Mouse (Mus musculus): ENCODE data around the gene Kel. TPM values are rescaled to one million over a fixed set of nuclear protein-coding genes. Genes with fewer than 3 reads are reported as not detected.

The Kel gene
- polyA plus RNA-seq, 1 experiment from 2014 or later, result 66.7 TPM

GRCm38 (mm10) chr6:41684911-41685310 lies 19.2 kb downstream of the Kel start:
- no peaks in the 10 kb centered on the region for H3K4me1 ChIP-seq (ENCODE audit: insufficient read depth)
- TF ChIP-seq EP300 (IDR thresholded peaks at IDR 0.05; ENCODE audit: low read depth) (peak; percentile 15; the same call in 1 of the 2 replicates), CTCF (IDR thresholded peaks at IDR 0.05; ENCODE audit: low read depth) (no peak)
- ATAC-seq, result peak; percentile 31; the same call in 1 of the 2 replicates

GRCm38 (mm10) chr6:41684131-41684530 lies 20.0 kb downstream of the Kel start, which contains the start of gene Llcfc1:
Gene Llcfc1, plus strand, starts transcription at chr6:41684431.
- DNase-seq (no peak), ATAC-seq (no peak)
- peaks cover 3% of the 10 kb centered on the region; the same call in 1 of the 2 replicates for H3K4me1 ChIP-seq (ENCODE audit: insufficient read depth)
- H3K27ac ChIP-seq (ENCODE audit: low read depth), result no peak within 1 kb of the TSS
- no peak within 1 kb of the TSS for H3K4me2 ChIP-seq (ENCODE audit: low read depth, low read length)
- 87% methylated on average over 2 of the region's 2 CpGs for WGBS (ENCODE audit: insufficient replicate concordance)
- TF ChIP-seq CTCF (IDR thresholded peaks at IDR 0.05; ENCODE audit: low read depth) (no peak), EP300 (IDR thresholded peaks at IDR 0.05; ENCODE audit: low read depth) (no peak)
- no peak within 1 kb of the TSS for H3K4me3 ChIP-seq (ENCODE audit: low read depth, low read length)
- H3K36me3 ChIP-seq (replicated peaks; ENCODE audit: insufficient read depth, low read length), result peaks cover 22% of the 10 kb centered on the region
- H3K9ac ChIP-seq (replicated peaks), result no peak within 1 kb of the TSS
- no peaks in the 10 kb centered on the region for H3K9me3 ChIP-seq (ENCODE audit: low read length)
- no peaks in the 10 kb centered on the region for H3K27me3 ChIP-seq (ENCODE audit: insufficient read depth, low read length)

More at GRCm38 (mm10) chr6:41684911-41685310, 19.2 kb downstream of the Kel start:
- 41% methylated on average over 5 of the region's 5 CpGs for WGBS (ENCODE audit: insufficient replicate concordance)
- H3K27ac ChIP-seq (ENCODE audit: low read depth), result no peak overlapping the region
- H3K4me3 ChIP-seq (ENCODE audit: low read depth, low read length), result no peak overlapping the region
- no peak overlapping the region for H3K4me2 ChIP-seq (ENCODE audit: low read depth, low read length)
- peaks cover 30% of the 10 kb centered on the region for H3K36me3 ChIP-seq (replicated peaks; ENCODE audit: insufficient read depth, low read length)
- H3K27me3 ChIP-seq (ENCODE audit: insufficient read depth, low read length), result no peaks in the 10 kb centered on the region
- no peaks in the 10 kb centered on the region for H3K9me3 ChIP-seq (ENCODE audit: low read length)
- no peak overlapping the region for H3K9ac ChIP-seq (replicated peaks)
- DNase-seq, result no peak

GRCm38 (mm10) chr6:41681656-41682055 lies 22.5 kb downstream of the Kel start:
- no peak overlapping the region for H3K9ac ChIP-seq (replicated peaks)
- 0 out of 2 replicates have a peak, but pooled peaks cover 5% of the 10 kb centered on the region for H3K36me3 ChIP-seq (replicated peaks; ENCODE audit: insufficient read depth, low read length)
- H3K27ac ChIP-seq (ENCODE audit: low read depth), result no peak overlapping the region
- H3K4me1 ChIP-seq (ENCODE audit: insufficient read depth), result peaks cover 3% of the 10 kb centered on the region; the same call in 1 of the 2 replicates
- WGBS (ENCODE audit: insufficient replicate concordance), result 73% methylated on average over 5 of the region's 5 CpGs
- no peak overlapping the region for H3K4me2 ChIP-seq (ENCODE audit: low read depth, low read length)
- ATAC-seq (no peak), DNase-seq (no peak)
- no peaks in the 10 kb centered on the region for H3K27me3 ChIP-seq (ENCODE audit: insufficient read depth, low read length)
- no peak for TF ChIP-seq EP300 (IDR thresholded peaks at IDR 0.05; ENCODE audit: low read depth)
- no peak for TF ChIP-seq CTCF (IDR thresholded peaks at IDR 0.05; ENCODE audit: low read depth)
- H3K4me3 ChIP-seq (ENCODE audit: low read depth, low read length), result no peak overlapping the region
- no peaks in the 10 kb centered on the region for H3K9me3 ChIP-seq (ENCODE audit: low read length)

DNA sequence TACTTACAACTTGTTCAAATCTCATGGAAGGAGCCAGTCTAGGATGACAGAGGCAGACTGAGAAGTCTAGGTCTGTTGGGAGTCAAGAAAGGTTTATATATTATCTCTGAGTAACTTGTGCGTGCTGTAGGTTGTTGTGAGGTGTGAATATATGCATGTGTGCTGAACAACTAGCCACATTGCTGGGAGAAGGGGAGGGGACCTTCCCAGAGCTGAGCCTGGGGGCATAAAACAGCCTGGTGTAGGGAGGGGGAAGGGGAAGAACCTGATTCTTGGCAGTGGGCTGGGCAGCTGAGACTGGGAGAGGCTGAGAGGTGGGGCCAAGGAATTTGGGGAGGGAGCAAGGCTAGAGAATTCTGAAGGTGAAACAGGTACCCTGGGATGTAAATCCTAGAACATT lies 23.5 kb downstream of the Kel start, which contains the start of gene Trpv5:
Trpv5 (minus strand) TSS at position 101 of the 400 bp plus-strand sequence.
- H3K4me2 ChIP-seq (ENCODE audit: low read depth, low read length), result no peak within 1 kb of the TSS
- H3K4me1 ChIP-seq (ENCODE audit: insufficient read depth), result peaks cover 3% of the 10 kb centered on the region; the same call in 1 of the 2 replicates
- no peak within 1 kb of the TSS for H3K27ac ChIP-seq (ENCODE audit: low read depth)
- 70% methylated on average over 1 of the region's 1 CpGs for WGBS (ENCODE audit: insufficient replicate concordance)
- ATAC-seq (no peak), DNase-seq (no peak)
- H3K36me3 ChIP-seq (replicated peaks; ENCODE audit: insufficient read depth, low read length), result no peaks in the 10 kb centered on the region
- TF ChIP-seq EP300 (IDR thresholded peaks at IDR 0.05; ENCODE audit: low read depth) (no peak), CTCF (IDR thresholded peaks at IDR 0.05; ENCODE audit: low read depth) (no peak)
- no peaks in the 10 kb centered on the region for H3K9me3 ChIP-seq (ENCODE audit: low read length)
- no peak within 1 kb of the TSS for H3K4me3 ChIP-seq (ENCODE audit: low read depth, low read length)
- no peak within 1 kb of the TSS for H3K9ac ChIP-seq (replicated peaks)
- H3K27me3 ChIP-seq (ENCODE audit: insufficient read depth, low read length), result no peaks in the 10 kb centered on the region

GRCm38 (mm10) chr6:41676530-41676929 lies 27.6 kb downstream of the Kel start:
- Histone ChIP-seq H3K36me3 (replicated peaks; ENCODE audit: insufficient read depth, low read length) (no peaks in the 10 kb centered on the region), H3K27me3 (ENCODE audit: insufficient read depth, low read length) (no peaks in the 10 kb centered on the region), H3K4me2 (ENCODE audit: low read depth, low read length) (no peak overlapping the region), H3K27ac (ENCODE audit: low read depth) (no peak overlapping the region), H3K9me3 (ENCODE audit: low read length) (no peaks in the 10 kb centered on the region; the same call in 1 of the 2 replicates), H3K4me3 (ENCODE audit: low read depth, low read length) (no peak overlapping the region), H3K9ac (replicated peaks) (no peak overlapping the region), H3K4me1 (ENCODE audit: insufficient read depth) (peaks cover 3% of the 10 kb centered on the region; the same call in 1 of the 2 replicates)
- DNase-seq (no peak), ATAC-seq (no peak)
- 53% methylated on average over 2 of the region's 2 CpGs for WGBS (ENCODE audit: insufficient replicate concordance)
- TF ChIP-seq CTCF (IDR thresholded peaks at IDR 0.05; ENCODE audit: low read depth) (no peak), EP300 (IDR thresholded peaks at IDR 0.05; ENCODE audit: low read depth) (no peak)

GRCm38 (mm10) chr6:41662320-41662719 lies 41.8 kb downstream of the Kel start:
- DNase-seq (no peak), ATAC-seq (no peak)
- Histone ChIP-seq H3K4me2 (ENCODE audit: low read depth, low read length) (no peak overlapping the region), H3K9ac (replicated peaks) (no peak overlapping the region), H3K4me1 (ENCODE audit: insufficient read depth) (no peaks in the 10 kb centered on the region), H3K36me3 (replicated peaks; ENCODE audit: insufficient read depth, low read length) (no peaks in the 10 kb centered on the region), H3K27me3 (ENCODE audit: insufficient read depth, low read length) (no peaks in the 10 kb centered on the region), H3K27ac (ENCODE audit: low read depth) (no peak overlapping the region), H3K9me3 (ENCODE audit: low read length) (no peaks in the 10 kb centered on the region), H3K4me3 (ENCODE audit: low read depth, low read length) (no peak overlapping the region)
- TF ChIP-seq EP300 (IDR thresholded peaks at IDR 0.05; ENCODE audit: low read depth) (no peak), CTCF (IDR thresholded peaks at IDR 0.05; ENCODE audit: low read depth) (peak; percentile 60)
- 18% methylated on average over 2 of the region's 2 CpGs for WGBS (ENCODE audit: insufficient replicate concordance)

Data from liver, postnatal 0 days (tissue).